Mouse (Mus musculus): Measurements from ENCODE around the gene Nosip. TPM values are rescaled to one million over a fixed set of nuclear protein-coding genes. Genes with fewer than 3 reads are reported as not detected.
A peak's percentile ranks its signal among the peaks of the same experiment; 100 is the strongest.

Nosip gene
- 39.3 and 92.7 TPM in 2 replicates for polyA plus RNA-seq (2012; rRNA removed)

DNA sequence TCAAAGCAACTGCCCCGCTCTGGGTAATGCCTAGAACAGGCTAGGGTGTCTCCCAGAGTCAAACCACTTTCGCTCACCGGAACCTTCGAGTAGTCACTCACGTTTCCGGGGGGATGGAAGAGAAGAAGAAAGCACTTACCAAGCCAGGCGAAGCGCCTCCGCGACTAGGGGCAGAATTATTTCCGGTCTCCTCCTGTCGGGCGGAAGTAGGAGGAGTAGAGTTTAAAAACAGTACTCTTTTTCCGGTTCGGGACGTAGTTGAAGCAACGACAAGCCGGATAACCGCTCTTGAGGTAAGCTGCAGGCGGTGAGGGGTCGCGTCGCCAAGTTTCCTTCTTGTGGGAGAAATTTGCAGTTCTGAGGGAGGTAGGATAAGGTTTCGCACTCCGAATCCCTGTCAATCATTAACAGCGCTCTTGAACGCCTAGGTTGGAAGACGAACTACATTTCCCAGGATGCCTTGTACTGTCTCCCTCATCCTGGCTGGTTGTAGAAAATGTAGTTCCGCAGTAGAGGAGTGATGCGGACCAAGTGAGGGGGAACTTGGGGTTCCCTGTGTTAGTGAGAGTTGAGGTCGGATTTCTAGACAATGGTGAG is at the start of gene Nosip, which contains the start of gene Prrg2:
TSS of gene Nosip (plus strand) at position 191 of the 597 bp plus-strand sequence.
TSS of gene Prrg2 (minus strand) at position 439 of the 597 bp plus-strand sequence.
- Histone ChIP-seq H3K27ac (ENCODE audit: insufficient read depth, low read depth, low read length) (peak within 1 kb of the TSS; percentile 97), H3K4me3 (ENCODE audit: low read depth, low read length) (peak within 1 kb of the TSS; percentile 95), H3K27me3 (ENCODE audit: control insufficient read depth, insufficient read depth, low read length) (no peaks in the 10 kb centered on the region), H3K4me1 (ENCODE audit: control insufficient read depth, insufficient read depth, insufficient read length, low read length) (no peaks in the 10 kb centered on the region), H3K36me3 (ENCODE audit: control insufficient read depth, insufficient read depth, low read length) (peaks cover 3% of the 10 kb centered on the region; the same call in 1 of the 2 replicates)
- TF ChIP-seq POLR2A (IDR thresholded peaks at IDR 0.05; ENCODE audit: low read depth, low read length): peak; percentile 48; the same call in 1 of the 2 replicates
- no peak for TF ChIP-seq CTCF (IDR thresholded peaks at IDR 0.05; ENCODE audit: extremely low read depth, insufficient read length, insufficient replicate concordance, low read depth, low read length)
- under 1% methylated on average over 31 of the region's 31 CpGs for WGBS

GRCm38 (mm10) chr7:45012824-45013223 is 49.4 kb upstream of the Nosip start:
- Histone ChIP-seq H3K27me3 (ENCODE audit: control insufficient read depth, insufficient read depth, low read length) (no peaks in the 10 kb centered on the region), H3K27ac (ENCODE audit: insufficient read depth, low read depth, low read length) (no peak overlapping the region), H3K4me3 (ENCODE audit: low read depth, low read length) (no peak overlapping the region), H3K36me3 (ENCODE audit: control insufficient read depth, insufficient read depth, low read length) (peaks cover 46% of the 10 kb centered on the region), H3K4me1 (ENCODE audit: control insufficient read depth, insufficient read depth, insufficient read length, low read length) (no peaks in the 10 kb centered on the region)
- 84% methylated on average over 4 of the region's 4 CpGs for WGBS
- TF ChIP-seq POLR2A (IDR thresholded peaks at IDR 0.05; ENCODE audit: low read depth, low read length): no peak
- TF ChIP-seq CTCF (IDR thresholded peaks at IDR 0.05; ENCODE audit: extremely low read depth, insufficient read length, insufficient replicate concordance, low read depth, low read length): no peak

- H3K4me1 ChIP-seq (ENCODE audit: control insufficient read depth, insufficient read depth, insufficient read length, low read length): 0 out of 2 replicates have a peak, but pooled peaks cover 3% of the 10 kb centered on the region
- H3K27ac ChIP-seq (ENCODE audit: insufficient read depth, low read depth, low read length): no peak overlapping the region
- H3K36me3 ChIP-seq (ENCODE audit: control insufficient read depth, insufficient read depth, low read length): peaks cover 39% of the 10 kb centered on the region
- 92% methylated on average over 16 of the region's 16 CpGs for WGBS
- no peaks in the 10 kb centered on the region for H3K27me3 ChIP-seq (ENCODE audit: control insufficient read depth, insufficient read depth, low read length)
- no peak overlapping the region for H3K4me3 ChIP-seq (ENCODE audit: low read depth, low read length)
- no peak for TF ChIP-seq POLR2A (IDR thresholded peaks at IDR 0.05; ENCODE audit: low read depth, low read length)
- TF ChIP-seq CTCF (IDR thresholded peaks at IDR 0.05; ENCODE audit: extremely low read depth, insufficient read length, insufficient replicate concordance, low read depth, low read length): no peak
Observed at GRCm38 (mm10) chr7:45013366-45014095, 48.7 kb upstream of the Nosip start.

DNA sequence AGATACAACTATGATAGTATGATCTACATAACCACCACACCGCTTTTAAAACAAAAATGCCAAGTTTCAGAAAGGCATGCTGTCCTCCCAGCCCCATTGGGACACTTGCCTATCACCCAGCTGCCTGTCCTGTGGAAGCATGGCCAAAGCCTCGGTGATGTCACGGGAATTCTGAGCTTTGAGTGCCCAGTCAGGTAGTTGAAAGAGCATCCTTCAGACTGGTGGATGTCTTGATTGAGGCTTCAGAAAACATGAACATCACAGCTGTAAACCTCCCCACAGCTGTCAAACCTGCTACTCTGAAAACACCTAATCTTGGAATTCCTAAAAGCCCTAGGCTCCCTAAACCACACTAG is 48.2 kb upstream of the Nosip start:
- Histone ChIP-seq H3K4me1 (ENCODE audit: control insufficient read depth, insufficient read depth, insufficient read length, low read length) (peaks cover 5% of the 10 kb centered on the region; the same call in 1 of the 2 replicates), H3K27ac (ENCODE audit: insufficient read depth, low read depth, low read length) (no peak overlapping the region), H3K27me3 (ENCODE audit: control insufficient read depth, insufficient read depth, low read length) (no peaks in the 10 kb centered on the region), H3K36me3 (ENCODE audit: control insufficient read depth, insufficient read depth, low read length) (peaks cover 34% of the 10 kb centered on the region), H3K4me3 (ENCODE audit: low read depth, low read length) (no peak overlapping the region)
- WGBS: 94% methylated on average over 3 of the region's 3 CpGs
- TF ChIP-seq CTCF (IDR thresholded peaks at IDR 0.05; ENCODE audit: extremely low read depth, insufficient read length, insufficient replicate concordance, low read depth, low read length): no peak
- no peak for TF ChIP-seq POLR2A (IDR thresholded peaks at IDR 0.05; ENCODE audit: low read depth, low read length)

GRCm38 (mm10) chr7:45015344-45015956 is 46.8 kb upstream of the Nosip start:
- under 1% methylated on average over 20 of the region's 20 CpGs for WGBS
- peaks cover 23% of the 10 kb centered on the region for H3K36me3 ChIP-seq (ENCODE audit: control insufficient read depth, insufficient read depth, low read length)
- TF ChIP-seq POLR2A (IDR thresholded peaks at IDR 0.05; ENCODE audit: low read depth, low read length): no peak
- TF ChIP-seq CTCF (IDR thresholded peaks at IDR 0.05; ENCODE audit: extremely low read depth, insufficient read length, insufficient replicate concordance, low read depth, low read length): no peak
- peak overlapping the region; percentile 64 for H3K27ac ChIP-seq (ENCODE audit: insufficient read depth, low read depth, low read length)
- H3K4me3 ChIP-seq (ENCODE audit: low read depth, low read length): peak overlapping the region; percentile 89
- H3K27me3 ChIP-seq (ENCODE audit: control insufficient read depth, insufficient read depth, low read length): no peaks in the 10 kb centered on the region
- peaks cover 5% of the 10 kb centered on the region; the same call in 1 of the 2 replicates for H3K4me1 ChIP-seq (ENCODE audit: control insufficient read depth, insufficient read depth, insufficient read length, low read length)

DNA sequence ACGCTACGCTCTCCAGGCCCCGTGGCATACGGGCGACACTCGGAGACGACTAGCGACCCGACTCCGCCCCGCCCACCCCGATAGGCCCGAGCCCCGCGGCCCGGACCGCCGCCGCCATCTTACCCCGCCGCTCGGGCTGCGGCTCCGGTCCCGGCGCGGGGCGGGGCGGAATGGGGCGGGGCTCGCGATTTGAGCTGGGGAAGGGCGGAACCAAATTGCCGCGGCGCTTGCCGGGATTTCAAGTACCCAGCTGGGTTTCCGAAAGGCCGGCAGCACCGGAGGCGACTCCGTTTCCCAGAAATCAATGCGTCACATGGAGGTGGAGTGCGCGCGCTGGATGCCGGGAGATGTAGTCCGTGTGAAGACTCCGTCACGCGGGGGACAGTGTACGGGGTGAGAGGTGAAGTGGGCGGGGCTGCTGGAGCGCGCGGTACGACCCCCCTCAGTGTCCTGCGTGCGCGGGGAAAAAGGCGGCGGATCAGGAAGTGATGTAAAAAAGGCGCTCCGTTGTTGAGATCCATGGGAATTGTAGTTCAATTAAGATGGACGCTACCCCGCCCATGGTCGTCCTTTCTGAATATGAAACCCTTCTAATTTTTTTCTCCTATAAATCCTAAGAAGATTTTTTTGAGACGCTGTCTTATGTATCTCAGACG is 46.1 kb upstream of the Nosip start, which contains the start of gene Scaf1:
TSS of gene Scaf1 (minus strand) at position 407 of the 656 bp plus-strand sequence.
- Histone ChIP-seq H3K4me3 (ENCODE audit: low read depth, low read length) (peak within 1 kb of the TSS; percentile 89), H3K27ac (ENCODE audit: insufficient read depth, low read depth, low read length) (peak within 1 kb of the TSS; percentile 97), H3K36me3 (ENCODE audit: control insufficient read depth, insufficient read depth, low read length) (peaks cover 18% of the 10 kb centered on the region), H3K4me1 (ENCODE audit: control insufficient read depth, insufficient read depth, insufficient read length, low read length) (peaks cover 5% of the 10 kb centered on the region; the same call in 1 of the 2 replicates), H3K27me3 (ENCODE audit: control insufficient read depth, insufficient read depth, low read length) (no peaks in the 10 kb centered on the region)
- WGBS: under 1% methylated on average over 69 of the region's 69 CpGs
- peak; percentile 57 for TF ChIP-seq POLR2A (IDR thresholded peaks at IDR 0.05; ENCODE audit: low read depth, low read length)
- no peak for TF ChIP-seq CTCF (IDR thresholded peaks at IDR 0.05; ENCODE audit: extremely low read depth, insufficient read length, insufficient replicate concordance, low read depth, low read length)

All from small intestine, adult 2 months (tissue).